Mouse (Mus musculus) brain, embryonic 14.5 days (tissue): ENCODE measurements at regions not wholly inside any gene's neighbourhood (a gene's known extent, or its start where the extent isn't known, plus 50 kb on each side); places are given as distances from the start of the nearest gene placed in this dataset.

Experiments used
- DNase-seq: peaks from one replicate; pipeline ENCODE4 v3.0.0-alpha.2; 2011; ENCODE audit warnings: low read depth
- CTCF ChIP-seq: fragments of 200-500 bp; IDR thresholded peaks from 2 replicates; pipeline ENCODE4 v1.5.1; 2012; ENCODE audit warnings: inconsistent platforms, mild to moderate bottlenecking, moderate library complexity, borderline replicate concordance; ENCODE audit not compliant: insufficient read depth, insufficient read length; ENCODE audit errors: extremely low read depth
- POLR2A ChIP-seq: fragments of 200-500 bp; IDR thresholded peaks from 2 replicates; pipeline ENCODE4 v1.6.1; 2012; ENCODE audit warnings: mild to moderate bottlenecking, inconsistent platforms, borderline replicate concordance; ENCODE audit not compliant: poor library complexity, insufficient read depth, insufficient read length, severe bottlenecking; ENCODE audit errors: extremely low read depth

DNA sequence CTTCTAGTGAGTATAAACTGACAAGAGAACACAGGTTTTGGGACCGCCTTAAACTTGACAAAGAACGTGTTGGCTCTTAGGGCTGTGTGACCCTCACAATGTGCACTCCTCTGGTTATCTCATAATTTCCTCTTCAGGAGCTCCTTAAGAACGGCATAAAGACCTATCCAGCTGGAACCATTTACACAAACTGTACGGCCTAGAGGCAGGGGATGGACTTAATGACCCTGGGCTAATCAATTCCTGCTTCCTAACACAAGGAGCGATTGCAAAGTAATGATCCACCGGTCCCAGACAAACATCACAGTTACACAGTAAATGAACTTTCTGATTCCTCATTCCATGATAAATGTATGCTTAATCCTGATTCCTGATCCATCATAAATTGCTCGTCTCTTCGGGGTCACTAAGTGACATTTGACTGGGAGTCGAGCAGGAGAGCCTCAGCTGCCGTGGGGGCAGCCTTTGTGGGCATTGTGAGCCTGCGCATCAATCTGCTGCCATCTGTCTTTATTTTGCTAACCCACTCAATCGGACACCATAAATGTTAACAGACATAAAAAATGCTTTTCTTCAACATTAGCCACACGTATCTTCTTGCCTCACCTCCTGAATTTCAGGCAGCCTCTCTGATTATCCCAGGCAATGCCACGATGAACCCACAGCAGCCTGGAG is 179.4 kb downstream of the Lmo4 start:
- TF ChIP-seq CTCF (no peak), POLR2A (no peak)
- DNase-seq = no peak

DNA sequence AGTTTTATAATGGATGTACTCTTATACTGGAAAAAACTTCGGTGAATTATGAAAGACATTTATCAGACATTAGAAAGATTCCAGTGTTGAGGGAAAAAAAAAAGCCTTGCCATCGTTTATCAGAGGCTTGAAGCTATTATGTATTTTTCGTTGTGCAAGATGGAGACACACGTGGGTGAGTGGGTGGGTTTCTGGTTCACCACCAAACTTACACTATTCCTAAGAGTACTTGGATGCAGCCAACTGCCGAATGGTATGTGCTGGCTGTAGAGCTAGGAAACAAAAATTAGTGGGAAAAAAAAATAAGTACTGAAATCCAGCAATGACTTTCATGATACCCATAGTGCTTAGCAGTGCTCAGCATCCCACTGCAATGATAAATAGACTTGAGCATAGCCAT is 180.8 kb downstream of the Lmo4 start:
- TF ChIP-seq POLR2A = no peak
- TF ChIP-seq CTCF = no peak
- DNase-seq = no peak

DNA sequence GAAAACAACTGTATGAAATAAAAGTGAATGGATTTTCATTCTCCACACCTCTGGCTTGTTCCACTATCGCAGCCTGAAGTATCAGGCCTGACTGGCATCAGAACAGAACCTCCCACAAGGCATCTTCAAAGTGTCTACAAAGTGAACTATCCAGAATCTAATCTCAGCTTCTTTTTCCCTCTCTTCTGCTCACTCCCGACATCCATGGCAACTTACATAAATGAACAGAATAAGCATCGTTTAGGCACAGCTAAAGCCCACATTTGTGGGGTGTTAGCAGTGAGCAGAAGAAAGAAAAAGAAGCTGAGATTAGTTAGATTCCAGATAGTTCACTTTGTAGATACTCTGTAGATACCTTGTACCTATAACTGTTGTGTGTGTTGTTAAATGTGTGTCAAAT is 182.0 kb downstream of the Lmo4 start:
- DNase-seq = no peak
- TF ChIP-seq CTCF (no peak), POLR2A (no peak)

DNA sequence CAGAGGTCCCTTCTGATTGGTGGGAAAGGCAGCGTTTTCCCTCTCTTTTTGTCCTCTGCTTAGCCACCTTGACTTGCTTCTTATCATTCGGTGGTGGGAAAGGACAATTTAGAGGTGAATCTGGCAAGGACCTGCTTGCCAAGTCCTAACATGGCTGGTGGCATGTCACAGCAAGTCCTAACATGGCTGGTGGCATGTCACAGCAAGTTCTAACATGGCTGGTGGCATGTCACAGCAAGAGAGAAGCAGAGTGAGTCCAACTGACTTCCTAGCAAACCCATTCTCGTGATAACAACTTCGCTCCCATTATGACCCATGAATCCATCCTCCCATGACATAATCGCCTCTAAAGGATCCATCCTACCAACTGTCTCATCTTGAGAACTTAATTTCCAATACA is 183.1 kb downstream of the Lmo4 start:
- no peak for DNase-seq

DNA sequence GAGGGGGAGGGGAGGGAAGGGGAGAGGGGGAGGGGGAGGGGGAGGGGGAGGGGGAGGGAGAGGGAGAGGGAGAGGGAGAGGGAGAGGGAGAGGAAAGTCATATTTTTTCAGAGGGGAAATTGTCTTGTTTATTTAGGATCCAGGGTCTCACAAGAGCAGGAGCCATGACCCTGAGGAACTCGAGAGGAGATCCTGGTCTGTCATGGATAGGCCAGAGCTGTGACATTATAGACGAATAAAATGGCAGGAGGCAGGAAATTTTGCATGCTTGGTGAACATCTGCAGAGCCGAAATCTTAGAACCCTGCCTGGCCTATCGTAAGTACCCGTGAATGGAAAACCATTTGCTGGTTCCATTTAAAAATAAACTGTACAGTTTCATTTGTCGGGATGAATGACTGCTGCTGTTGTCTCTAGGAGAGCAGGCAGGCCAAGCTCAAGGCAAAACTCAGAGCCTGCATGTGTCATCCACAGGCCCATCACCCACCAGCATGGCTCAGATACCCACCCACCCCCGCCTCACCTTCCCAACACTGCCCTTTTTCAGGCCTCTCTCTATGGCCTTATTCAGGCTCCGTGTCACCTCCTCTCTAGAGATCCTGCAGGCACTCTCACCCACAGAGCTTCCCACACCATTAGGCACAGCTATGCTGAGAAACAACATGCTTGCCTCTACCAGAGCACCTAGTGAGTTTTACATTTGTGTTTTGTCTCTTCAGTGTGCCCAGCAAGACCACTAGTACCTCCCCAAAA is 184.7 kb downstream of the Lmo4 start:
- no peak for DNase-seq
- no peak for TF ChIP-seq CTCF
- no peak for TF ChIP-seq POLR2A

More for the DNA sequence above, 183.1 kb downstream of the Lmo4 start:
- TF ChIP-seq CTCF = no peak
- no peak for TF ChIP-seq POLR2A

DNA sequence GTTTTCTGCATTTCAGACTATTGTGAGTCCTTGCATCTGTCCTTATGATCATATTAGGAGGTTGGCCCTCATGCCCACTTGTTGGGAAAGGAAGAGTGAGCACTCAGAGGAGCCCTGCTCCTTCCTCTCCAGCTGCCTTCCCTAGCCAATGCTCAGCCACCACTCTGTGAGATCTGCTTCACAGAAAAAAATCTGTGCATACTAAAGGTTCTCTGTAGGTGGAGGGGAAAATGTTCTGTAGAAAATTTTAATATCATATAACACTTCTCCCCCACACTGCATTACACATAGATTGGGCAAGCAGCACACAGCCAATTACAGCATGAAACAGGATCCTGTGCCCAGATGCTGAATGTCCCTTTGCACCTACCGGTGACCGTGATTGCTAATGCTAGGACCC is 185.7 kb downstream of the Lmo4 start:
- DNase-seq = no peak
- TF ChIP-seq POLR2A = no peak
- TF ChIP-seq CTCF = no peak

DNA sequence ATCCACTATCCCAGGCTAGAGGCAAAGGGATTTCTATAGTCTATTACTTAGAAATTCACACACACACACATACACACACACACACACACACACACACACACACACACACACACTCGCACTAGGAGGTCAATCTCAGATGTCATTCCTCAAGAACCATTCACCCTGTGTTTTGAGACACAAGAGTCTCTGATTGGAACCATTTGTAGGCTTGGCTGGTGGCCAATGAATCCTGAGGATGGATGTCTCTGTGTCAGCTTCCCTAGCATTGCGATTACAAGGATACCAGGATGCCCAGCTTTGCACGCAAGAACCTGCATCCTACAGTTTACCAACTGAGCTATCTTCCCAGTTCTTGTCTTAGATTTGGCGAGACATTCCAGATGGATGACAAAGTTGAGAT is 186.5 kb downstream of the Lmo4 start:
- peak; percentile 56 for DNase-seq
- TF ChIP-seq POLR2A (no peak), CTCF (no peak)

DNA sequence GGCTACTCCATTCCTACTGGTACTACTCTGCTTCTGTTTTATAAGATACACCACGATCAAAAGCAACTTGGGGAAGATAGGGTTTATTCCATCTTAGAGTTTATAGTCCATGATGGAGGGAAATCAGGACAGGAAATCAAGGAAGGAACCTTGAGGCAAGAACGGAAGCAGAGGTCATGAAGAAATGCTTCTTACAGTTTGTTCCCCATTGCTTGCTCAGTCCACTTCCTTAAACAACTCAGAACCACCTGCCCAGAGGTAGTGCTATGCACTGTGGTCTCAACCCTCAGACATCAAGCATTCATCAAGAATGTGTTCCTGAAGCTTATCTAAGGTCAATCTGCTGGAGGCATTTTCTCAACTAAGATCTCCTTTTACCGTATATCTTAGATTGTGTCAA is 189.8 kb downstream of the Lmo4 start:
- no peak for DNase-seq
- TF ChIP-seq CTCF (no peak), POLR2A (no peak)

DNA sequence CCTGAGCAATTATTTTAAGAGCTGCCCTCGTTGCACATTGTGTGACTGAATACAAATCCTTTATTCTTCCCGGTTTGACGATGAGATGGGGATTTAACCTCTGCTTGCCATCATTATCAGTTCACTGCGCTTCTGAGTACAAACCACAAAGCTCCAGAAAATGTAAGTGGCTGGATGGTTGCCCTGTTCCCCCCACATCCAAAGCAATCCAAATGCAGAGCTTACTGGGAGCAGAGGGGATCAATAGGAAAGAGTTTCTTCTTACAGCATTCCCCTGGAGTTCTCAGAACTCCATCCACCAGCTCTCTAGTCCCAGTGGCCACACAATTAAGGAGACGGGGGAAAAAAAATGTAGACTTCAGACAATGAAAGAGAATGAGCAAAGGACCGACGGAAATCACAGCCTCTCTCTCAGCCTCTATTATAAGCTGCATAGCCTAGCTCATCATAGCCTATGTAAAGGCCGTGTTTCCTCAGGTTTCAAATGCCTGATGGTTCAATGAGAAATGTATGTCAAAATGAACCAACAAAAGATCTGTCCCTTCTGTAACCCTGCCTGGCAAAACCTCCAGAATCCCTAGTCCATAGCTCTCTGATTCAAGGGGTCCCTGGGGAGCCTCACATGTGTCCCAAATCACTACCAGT is 191.4 kb downstream of the Lmo4 start:
- TF ChIP-seq POLR2A (no peak), CTCF (no peak)
- peak; percentile 67 for DNase-seq

DNA sequence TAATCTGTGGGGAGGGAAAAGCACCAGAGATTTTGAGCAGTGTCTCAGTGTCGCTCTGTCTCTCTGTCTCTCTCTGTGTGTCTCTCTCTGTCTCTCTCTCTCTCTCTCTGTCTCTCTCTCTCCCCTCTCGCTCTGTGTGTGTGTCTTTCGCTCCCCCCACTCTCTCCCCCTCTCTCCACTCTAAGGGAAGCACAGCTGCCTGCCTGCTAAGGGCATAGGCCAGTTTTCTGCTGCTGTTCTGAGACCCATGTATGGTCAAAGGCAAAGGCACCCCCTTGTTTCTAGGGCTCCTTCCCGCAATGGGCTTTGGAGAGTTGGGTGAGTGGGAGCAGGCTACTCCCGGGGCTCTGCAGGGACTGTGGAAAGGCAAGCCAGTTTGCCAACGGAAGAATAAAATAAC is 192.2 kb downstream of the Lmo4 start:
- TF ChIP-seq POLR2A (no peak), CTCF (no peak)
- no peak for DNase-seq

DNA sequence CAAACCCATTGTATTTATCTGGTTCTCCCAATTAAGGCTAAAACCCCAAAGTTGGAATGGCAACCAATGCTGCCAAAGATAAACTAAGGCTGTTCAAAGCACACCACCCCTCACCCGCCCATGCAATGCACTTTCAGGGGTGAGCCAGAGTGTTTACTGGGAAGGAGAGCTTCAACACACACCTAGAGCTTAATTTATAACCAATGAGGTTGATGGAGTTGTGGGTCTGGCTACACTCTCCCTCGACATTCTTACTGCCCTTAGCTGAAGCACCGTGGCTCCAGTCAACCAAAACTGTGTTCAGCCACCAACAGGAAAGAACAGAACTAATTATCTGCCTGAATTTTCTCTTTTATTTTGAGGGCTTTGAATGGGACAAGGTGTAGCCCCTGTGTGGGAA is 192.8 kb downstream of the Lmo4 start:
- DNase-seq = no peak
- TF ChIP-seq POLR2A (no peak), CTCF (no peak)
